Mouse (Mus musculus): Measurements from ENCODE around the gene Eif4ebp2. TPM values are rescaled to one million over a fixed set of nuclear protein-coding genes. Genes with fewer than 3 reads are reported as not detected.
A peak's percentile ranks its signal among the peaks of the same experiment; 100 is the strongest.

Gene Eif4ebp2
- polyA plus RNA-seq, 1 experiment = 27.6 TPM

GRCm38 (mm10) chr10:61394476-61395136 lies 57.9 kb downstream of the Eif4ebp2 start:
- no peak for TF ChIP-seq CTCF (IDR thresholded peaks at IDR 0.05; ENCODE audit: extremely low read depth, insufficient read depth, low read length)
- Histone ChIP-seq H3K4me3 (ENCODE audit: insufficient read depth, low read length) (no peak overlapping the region), H3K27ac (ENCODE audit: insufficient read depth, low read length) (no peak overlapping the region), H3K4me1 (ENCODE audit: control insufficient read depth, insufficient read depth, low read length) (no peaks in the 10 kb centered on the region)

GRCm38 (mm10) chr10:61392584-61392983 lies 59.9 kb downstream of the Eif4ebp2 start:
- Histone ChIP-seq H3K27ac (ENCODE audit: insufficient read depth, low read length) (no peak overlapping the region), H3K4me3 (ENCODE audit: insufficient read depth, low read length) (no peak overlapping the region), H3K4me1 (ENCODE audit: control insufficient read depth, insufficient read depth, low read length) (no peaks in the 10 kb centered on the region)
- no peak for TF ChIP-seq POLR2A (IDR thresholded peaks at IDR 0.05; ENCODE audit: extremely low read depth, insufficient read depth, low read length)
- TF ChIP-seq CTCF (IDR thresholded peaks at IDR 0.05; ENCODE audit: extremely low read depth, insufficient read depth, low read length) = no peak

GRCm38 (mm10) chr10:61390148-61390547 lies 62.3 kb downstream of the Eif4ebp2 start:
- TF ChIP-seq CTCF (IDR thresholded peaks at IDR 0.05; ENCODE audit: extremely low read depth, insufficient read depth, low read length) (no peak), POLR2A (IDR thresholded peaks at IDR 0.05; ENCODE audit: extremely low read depth, insufficient read depth, low read length) (no peak)
- H3K27ac ChIP-seq (ENCODE audit: insufficient read depth, low read length) = no peak overlapping the region
- H3K4me1 ChIP-seq (ENCODE audit: control insufficient read depth, insufficient read depth, low read length) = no peaks in the 10 kb centered on the region
- no peak overlapping the region for H3K4me3 ChIP-seq (ENCODE audit: insufficient read depth, low read length)

GRCm38 (mm10) chr10:61389020-61389419 lies 63.4 kb downstream of the Eif4ebp2 start:
- no peaks in the 10 kb centered on the region for H3K4me1 ChIP-seq (ENCODE audit: control insufficient read depth, insufficient read depth, low read length)
- no peak overlapping the region for H3K4me3 ChIP-seq (ENCODE audit: insufficient read depth, low read length)
- no peak for TF ChIP-seq POLR2A (IDR thresholded peaks at IDR 0.05; ENCODE audit: extremely low read depth, insufficient read depth, low read length)
- no peak overlapping the region for H3K27ac ChIP-seq (ENCODE audit: insufficient read depth, low read length)

- TF ChIP-seq POLR2A (IDR thresholded peaks at IDR 0.05; ENCODE audit: extremely low read depth, insufficient read depth, low read length) (no peak), CTCF (IDR thresholded peaks at IDR 0.05; ENCODE audit: extremely low read depth, insufficient read depth, low read length) (no peak)
- Histone ChIP-seq H3K27ac (ENCODE audit: insufficient read depth, low read length) (no peak overlapping the region), H3K4me3 (ENCODE audit: insufficient read depth, low read length) (no peak overlapping the region), H3K4me1 (ENCODE audit: control insufficient read depth, insufficient read depth, low read length) (no peaks in the 10 kb centered on the region)
These were observed 66.2 kb downstream of the Eif4ebp2 start for GRCm38 (mm10) chr10:61386284-61386683.

GRCm38 (mm10) chr10:61385174-61385573 lies 67.3 kb downstream of the Eif4ebp2 start:
- no peak overlapping the region for H3K27ac ChIP-seq (ENCODE audit: insufficient read depth, low read length)
- no peak for TF ChIP-seq POLR2A (IDR thresholded peaks at IDR 0.05; ENCODE audit: extremely low read depth, insufficient read depth, low read length)
- TF ChIP-seq CTCF (IDR thresholded peaks at IDR 0.05; ENCODE audit: extremely low read depth, insufficient read depth, low read length) = no peak
- no peak overlapping the region for H3K4me3 ChIP-seq (ENCODE audit: insufficient read depth, low read length)
- no peaks in the 10 kb centered on the region for H3K4me1 ChIP-seq (ENCODE audit: control insufficient read depth, insufficient read depth, low read length)

GRCm38 (mm10) chr10:61383715-61384047 lies 68.8 kb downstream of the Eif4ebp2 start:
- Histone ChIP-seq H3K27ac (ENCODE audit: insufficient read depth, low read length) (no peak overlapping the region), H3K4me1 (ENCODE audit: control insufficient read depth, insufficient read depth, low read length) (no peaks in the 10 kb centered on the region), H3K4me3 (ENCODE audit: insufficient read depth, low read length) (peak overlapping the region; percentile 57)
- TF ChIP-seq CTCF (IDR thresholded peaks at IDR 0.05; ENCODE audit: extremely low read depth, insufficient read depth, low read length) (no peak), POLR2A (IDR thresholded peaks at IDR 0.05; ENCODE audit: extremely low read depth, insufficient read depth, low read length) (no peak)

- H3K4me1 ChIP-seq (ENCODE audit: control insufficient read depth, insufficient read depth, low read length) = no peaks in the 10 kb centered on the region
- H3K4me3 ChIP-seq (ENCODE audit: insufficient read depth, low read length) = peak within 1 kb of the TSS; percentile 57
- TF ChIP-seq CTCF (IDR thresholded peaks at IDR 0.05; ENCODE audit: extremely low read depth, insufficient read depth, low read length) (no peak), POLR2A (IDR thresholded peaks at IDR 0.05; ENCODE audit: extremely low read depth, insufficient read depth, low read length) (no peak)
- no peak within 1 kb of the TSS for H3K27ac ChIP-seq (ENCODE audit: insufficient read depth, low read length)
These were observed 69.3 kb downstream of the Eif4ebp2 start, which contains the start of gene Pald1 for GRCm38 (mm10) chr10:61383021-61383714. Gene Pald1 (minus strand): TSS chr10:61383530.

GRCm38 (mm10) chr10:61382281-61382731 lies 70.2 kb downstream of the Eif4ebp2 start:
- H3K4me3 ChIP-seq (ENCODE audit: insufficient read depth, low read length) = peak overlapping the region; percentile 57
- TF ChIP-seq POLR2A (IDR thresholded peaks at IDR 0.05; ENCODE audit: extremely low read depth, insufficient read depth, low read length) (no peak), CTCF (IDR thresholded peaks at IDR 0.05; ENCODE audit: extremely low read depth, insufficient read depth, low read length) (no peak)
- H3K4me1 ChIP-seq (ENCODE audit: control insufficient read depth, insufficient read depth, low read length) = no peaks in the 10 kb centered on the region
- H3K27ac ChIP-seq (ENCODE audit: insufficient read depth, low read length) = no peak overlapping the region

GRCm38 (mm10) chr10:61381823-61382222 lies 70.6 kb downstream of the Eif4ebp2 start:
- peak overlapping the region; percentile 57; the same call in 1 of the 2 replicates for H3K4me3 ChIP-seq (ENCODE audit: insufficient read depth, low read length)
- TF ChIP-seq POLR2A (IDR thresholded peaks at IDR 0.05; ENCODE audit: extremely low read depth, insufficient read depth, low read length) (no peak), CTCF (IDR thresholded peaks at IDR 0.05; ENCODE audit: extremely low read depth, insufficient read depth, low read length) (no peak)
- H3K27ac ChIP-seq (ENCODE audit: insufficient read depth, low read length) = no peak overlapping the region

More at GRCm38 (mm10) chr10:61381823-61382222, 70.6 kb downstream of the Eif4ebp2 start:
- H3K4me1 ChIP-seq (ENCODE audit: control insufficient read depth, insufficient read depth, low read length) = no peaks in the 10 kb centered on the region
